Mouse (Mus musculus) regulatory T cell (primary cell): ENCODE data around the gene Spag9.

Source experiments
- in situ Hi-C: fragments of 300-600 bp; cut with MboI, MseI; formaldehyde crosslinking; loops from one replicate; pipeline ENCODE4 v1.15.1; 2025; ENCODE audit warnings: high pct_unique_total_duplicates

Spag9 gene

GRCm38 (mm10) chr11:94047288-94047687 lies 51.4 kb downstream of the Spag9 start:
- in situ Hi-C loops: no loop called here

GRCm38 (mm10) chr11:94054176-94054575 lies 58.3 kb downstream of the Spag9 start:
- in situ Hi-C loops: no loop called here

- in situ Hi-C loops: no loop called here
These were observed 59.0 kb downstream of the Spag9 start for GRCm38 (mm10) chr11:94054901-94055300.

GRCm38 (mm10) chr11:94063941-94064340 lies 68.0 kb downstream of the Spag9 start:
- in situ Hi-C loops: no loop called here

- in situ Hi-C loops: no loop called here
These were observed 74.6 kb downstream of the Spag9 start for GRCm38 (mm10) chr11:94070455-94070854.

GRCm38 (mm10) chr11:94073283-94073682 lies 77.4 kb downstream of the Spag9 start:
- in situ Hi-C loops: no loop called here

GRCm38 (mm10) chr11:94086966-94087365 lies 91.1 kb downstream of the Spag9 start:
- in situ Hi-C loops: loop anchor here (5.0 kb wide), 1 partner anchor 120 kb away; the partner anchor contains the start of genes Gm20390 and Nme1

- in situ Hi-C loops: no loop called here
These were observed 94.6 kb downstream of the Spag9 start for GRCm38 (mm10) chr11:94090496-94090895.

GRCm38 (mm10) chr11:94097489-94097888 lies 101.6 kb downstream of the Spag9 start:
- in situ Hi-C loops: no loop called here

- in situ Hi-C loops: no loop called here
These were observed 102.9 kb downstream of the Spag9 start for GRCm38 (mm10) chr11:94098840-94099239.

- in situ Hi-C loops: no loop called here
These were observed 117.9 kb downstream of the Spag9 start for GRCm38 (mm10) chr11:94113795-94114194.

- in situ Hi-C loops: no loop called here
These were observed 119.5 kb downstream of the Spag9 start for GRCm38 (mm10) chr11:94115408-94115807.

- in situ Hi-C loops: no loop called here
These were observed 120.8 kb downstream of the Spag9 start for GRCm38 (mm10) chr11:94116655-94117054.

- in situ Hi-C loops: no loop called here
These were observed 121.9 kb downstream of the Spag9 start for GRCm38 (mm10) chr11:94117836-94118235.

- in situ Hi-C loops: no loop called here
These were observed 122.7 kb downstream of the Spag9 start for GRCm38 (mm10) chr11:94118612-94119011.

- in situ Hi-C loops: no loop called here
These were observed 124.8 kb downstream of the Spag9 start for GRCm38 (mm10) chr11:94120690-94121089.

- in situ Hi-C loops: no loop called here
These were observed 125.6 kb downstream of the Spag9 start for GRCm38 (mm10) chr11:94121501-94121900.

GRCm38 (mm10) chr11:94122341-94123030 lies 126.6 kb downstream of the Spag9 start:
- in situ Hi-C loops: no loop called here

- in situ Hi-C loops: no loop called here
These were observed 130.8 kb downstream of the Spag9 start for GRCm38 (mm10) chr11:94126701-94127100.

- in situ Hi-C loops: no loop called here
These were observed 132.1 kb downstream of the Spag9 start for GRCm38 (mm10) chr11:94127966-94128365.

GRCm38 (mm10) chr11:94128506-94128905 lies 132.6 kb downstream of the Spag9 start:
- in situ Hi-C loops: no loop called here

- in situ Hi-C loops: loop anchor here (5.0 kb wide), 1 partner anchor 93 kb away; no protein-coding TSS in a partner anchor
These were observed 133.6 kb downstream of the Spag9 start for GRCm38 (mm10) chr11:94129261-94130059.
